Mouse (Mus musculus): ENCODE measurements around the gene Sap18b.

GRCm38 (mm10) chr8:95822096-95822495 lies 3.0 kb upstream of the Sap18b start:
- no peak for TF ChIP-seq CTCF (IDR thresholded peaks at IDR 0.05; ENCODE audit: insufficient read depth, low read depth, low read length)
- TF ChIP-seq POLR2A (IDR thresholded peaks at IDR 0.05; ENCODE audit: insufficient read depth, low read depth, low read length): no peak

All from olfactory bulb, adult 2 months (tissue).